Mouse (Mus musculus) myocyte (in vitro differentiated cells): ENCODE results near the gene C5ar2.

Experiments
- CEBPB ChIP-seq: IDR thresholded peaks from 2 replicates; pipeline ENCODE4 v1.6.1; 2011; ENCODE audit warnings: mild to moderate bottlenecking, moderate library complexity; ENCODE audit not compliant: poor library complexity, insufficient read depth, severe bottlenecking
- E2F4 ChIP-seq: IDR thresholded peaks from one replicate; pipeline ENCODE4 v1.6.1; 2011; ENCODE audit warnings: mild to moderate bottlenecking, control low read depth, moderate library complexity; ENCODE audit not compliant: insufficient read depth
- MAX ChIP-seq: IDR thresholded peaks from one replicate; pipeline ENCODE4 v1.6.1; 2011; ENCODE audit warnings: low read depth, mild to moderate bottlenecking, control low read depth
- MYOD1 ChIP-seq, 3 experiments: IDR thresholded peaks; one replicate each; pipeline ENCODE4 v1.6.1; 2011; ENCODE audit warnings: control low read depth in 2 of 3, low read depth in 2 of 3, mild to moderate bottlenecking in 2 of 3, moderate library complexity in 1 of 3; ENCODE audit not compliant: insufficient read length in 2 of 3, control insufficient read depth in 1 of 3
- POLR2A ChIP-seq: IDR thresholded peaks from one replicate; pipeline ENCODE4 v1.6.1; 2011; ENCODE audit warnings: low read depth, mild to moderate bottlenecking, control low read depth, moderate library complexity; ENCODE audit not compliant: insufficient read length
- POLR2AphosphoS2 ChIP-seq: IDR thresholded peaks from one replicate; pipeline ENCODE4 v1.6.1; 2011; ENCODE audit warnings: low read depth, control low read depth; ENCODE audit not compliant: insufficient read length
- SRF ChIP-seq: IDR thresholded peaks from one replicate; pipeline ENCODE4 v1.6.1; 2011; ENCODE audit warnings: low read depth; ENCODE audit not compliant: control insufficient read depth, insufficient read length
- TCF3 ChIP-seq: IDR thresholded peaks from one replicate; pipeline ENCODE4 v1.6.1; 2011; ENCODE audit warnings: low read depth, control low read depth; ENCODE audit not compliant: insufficient read length
- USF1 ChIP-seq: IDR thresholded peaks from one replicate; pipeline ENCODE4 v1.6.1; 2011; ENCODE audit warnings: low read depth, mild to moderate bottlenecking, control low read depth, moderate library complexity

- no peak for TF ChIP-seq POLR2A
- TF ChIP-seq POLR2AphosphoS2, result no peak
- no peak for TF ChIP-seq USF1
- TF ChIP-seq TCF3, result no peak
- TF ChIP-seq SRF, result no peak
- no peak for TF ChIP-seq MAX
- no peak for TF ChIP-seq CEBPB
- TF ChIP-seq MYOD1 (IDR thresholded peaks at IDR 0.05; ENCODE audit: control insufficient read depth in 1 of 3, insufficient read length in 2 of 3, low read depth in 2 of 3), result no peak
- no peak for TF ChIP-seq E2F4
These were observed 36.8 kb upstream of the C5ar2 start for GRCm38 (mm10) chr7:16280721-16281120.
